Mouse (Mus musculus) heart, postnatal 36 days (tissue): ENCODE measurements at regions not wholly inside any gene's neighbourhood (a gene's known extent, or its start where the extent isn't known, plus 50 kb on each side); places are given as distances from the start of the nearest gene placed in this dataset.

ENCODE experiments used
- DNase-seq, 2 experiments: peaks; one replicate each; pipeline ENCODE4 v3.0.0; 2021 to 2022
- intact Hi-C: fragments of 180-260 bp; cut with DNase I; formaldehyde crosslinking; loops from one replicate; pipeline ENCODE4 v1.15.1; 2025

DNA sequence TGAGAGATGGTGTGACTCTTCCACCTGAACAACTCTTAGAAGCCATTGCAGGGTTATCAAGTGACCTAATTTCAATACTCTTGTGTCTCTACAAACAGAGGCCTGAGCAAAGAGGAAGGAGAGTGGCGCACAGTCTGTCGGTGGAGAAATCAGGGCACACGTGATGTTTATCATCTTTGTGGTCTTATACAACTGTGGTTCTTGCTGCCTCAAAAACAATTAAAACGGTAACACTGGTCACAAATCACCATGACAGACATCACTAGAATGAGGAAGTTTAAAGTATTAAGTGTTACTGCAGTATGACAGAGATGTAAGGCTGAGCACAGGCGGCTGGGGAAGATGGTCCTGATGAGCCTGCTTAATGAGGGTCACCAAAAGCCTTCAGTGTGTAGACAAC lies 73.6 kb downstream of the Sdc1 start:
- DNase-seq = no peak
- intact Hi-C loops = no loop called here

DNA sequence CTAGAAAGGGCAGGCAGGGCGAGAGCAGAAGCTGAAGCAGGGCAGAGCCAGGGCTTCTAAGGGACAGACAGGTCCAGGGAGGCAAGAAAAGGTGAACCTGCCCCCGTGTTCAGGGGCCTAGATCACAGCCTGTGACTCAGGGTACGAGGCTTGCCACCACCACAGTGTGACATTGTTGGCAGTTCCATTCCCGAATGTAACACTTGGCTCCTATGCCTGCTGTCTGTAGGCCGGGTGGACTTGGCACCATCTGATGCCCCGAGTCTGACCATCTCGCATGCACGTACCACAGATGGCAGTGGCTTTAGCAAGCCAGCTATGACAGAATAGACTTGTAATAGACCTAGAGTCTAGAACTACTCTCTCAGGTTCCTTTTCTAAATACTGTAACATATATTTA lies 74.3 kb downstream of the Sdc1 start:
- DNase-seq = no peak
- intact Hi-C loops = no loop called here

GRCm38 (mm10) chr12:8846425-8847226 lies 74.8 kb upstream of the Laptm4a start:
- intact Hi-C loops = no loop called here
- no peak for DNase-seq

GRCm38 (mm10) chr12:8847227-8847857 lies 74.1 kb upstream of the Laptm4a start:
- intact Hi-C loops = no loop called here
- no peak for DNase-seq

DNA sequence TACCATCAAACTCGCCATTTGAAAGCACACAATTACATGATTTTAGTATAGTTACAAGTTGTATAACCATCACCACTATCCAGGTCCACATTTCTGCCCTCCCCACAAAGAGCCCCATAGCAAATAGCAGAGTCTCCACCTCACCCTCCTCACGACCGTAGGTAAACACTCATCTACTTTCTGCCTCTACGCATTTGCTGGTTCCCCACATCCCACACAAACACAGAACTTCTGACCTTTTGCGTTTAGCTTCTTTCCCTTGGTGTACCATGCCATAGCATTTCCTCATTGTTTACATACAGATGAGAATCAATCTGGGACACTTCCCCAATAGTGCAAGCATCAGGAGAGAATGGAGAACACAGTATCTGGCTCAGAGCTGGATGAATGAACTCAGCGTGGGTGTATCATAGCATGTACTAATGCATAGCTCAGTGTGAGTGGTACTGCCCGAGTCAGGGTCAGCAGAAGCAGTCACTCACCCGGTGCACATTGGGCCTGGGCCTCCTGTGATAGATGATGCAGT lies 73.5 kb upstream of the Laptm4a start:
- intact Hi-C loops = no loop called here
- no peak for DNase-seq

GRCm38 (mm10) chr12:8853858-8854257 lies 67.6 kb upstream of the Laptm4a start:
- intact Hi-C loops = loop anchor here (5.0 kb wide), 1 partner anchor 52 kb away; no protein-coding TSS in a partner anchor
- no peak for DNase-seq

DNA sequence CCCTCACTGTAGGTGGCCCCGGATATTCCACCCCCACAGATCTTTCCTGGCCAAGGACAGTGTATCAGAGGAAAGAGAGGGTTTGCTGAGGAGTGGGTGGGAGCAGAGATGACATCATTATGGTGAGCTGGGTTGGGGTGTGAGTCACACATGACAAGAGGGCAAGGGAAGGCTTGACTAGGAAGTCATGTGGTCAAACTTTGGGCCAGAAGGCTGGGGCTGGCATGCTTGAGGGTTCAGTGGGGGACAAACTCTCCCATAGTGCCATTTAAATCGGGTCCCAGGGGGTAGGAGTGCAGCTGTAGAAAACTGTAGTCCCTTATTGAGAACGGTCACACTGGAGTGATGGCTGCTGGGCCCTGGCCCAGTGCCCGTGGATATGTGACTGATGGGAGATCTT lies 67.1 kb upstream of the Laptm4a start:
- intact Hi-C loops = loop anchor here (5.0 kb wide), 1 partner anchor 52 kb away; no protein-coding TSS in a partner anchor
- no peak for DNase-seq

DNA sequence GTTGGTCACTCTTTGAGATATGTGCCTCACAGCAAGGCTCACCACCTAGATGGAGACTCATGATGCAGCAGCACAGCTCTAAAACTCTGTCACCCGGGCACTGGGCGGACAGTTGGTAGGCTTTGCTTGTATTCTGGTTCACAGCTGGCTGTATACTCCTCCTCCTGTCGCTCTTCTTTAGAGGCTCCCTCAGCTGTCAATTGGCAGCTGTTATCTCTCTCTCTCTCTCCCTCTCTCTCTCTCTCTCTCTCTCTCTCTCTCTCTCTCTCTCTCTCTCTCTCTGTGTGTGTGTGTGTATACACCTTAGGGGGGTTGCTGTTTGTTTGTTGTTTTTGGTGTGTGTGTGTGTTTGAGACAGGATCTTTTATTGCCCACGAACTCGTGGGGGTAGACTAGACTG lies 66.3 kb upstream of the Laptm4a start:
- intact Hi-C loops = loop anchor here (5.0 kb wide), 1 partner anchor 83 kb away; the partner anchor contains the start of gene Sdc1
- DNase-seq = no peak

- DNase-seq = no peak
- intact Hi-C loops = loop anchor here (5.0 kb wide), 1 partner anchor 84 kb away; the partner anchor contains the start of gene Sdc1
Measured at GRCm38 (mm10) chr12:8856051-8856543, 65.4 kb upstream of the Laptm4a start.

DNA sequence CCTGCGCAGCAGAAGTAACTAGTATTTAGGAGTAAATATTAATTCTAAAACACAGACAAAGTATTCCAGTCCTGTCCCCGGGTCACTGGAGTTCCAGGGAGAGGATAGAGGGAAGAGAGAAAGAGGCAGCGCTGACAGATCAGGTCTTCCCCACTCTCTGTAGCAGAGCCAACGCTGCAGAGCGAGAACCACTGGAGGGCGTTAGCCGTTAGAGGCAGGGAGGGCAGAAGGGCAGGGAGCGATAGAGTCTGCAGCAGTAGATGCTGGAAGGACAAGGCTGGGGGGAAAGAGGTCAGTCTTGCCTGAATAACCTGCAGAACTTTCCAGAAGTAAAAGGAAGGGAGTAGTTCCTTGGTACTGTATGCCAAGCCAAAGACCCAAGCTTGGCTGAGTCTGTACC lies 64.2 kb upstream of the Laptm4a start:
- intact Hi-C loops = loop anchor here (5.0 kb wide), 1 partner anchor 85 kb away; the partner anchor contains the start of gene Sdc1
- no peak for DNase-seq

GRCm38 (mm10) chr12:8858748-8859147 lies 62.7 kb upstream of the Laptm4a start:
- intact Hi-C loops = loop anchor here (2.0 to 5.0 kb wide), 2 partner anchors 22 to 86 kb away; partner anchors contain the start of gene Sdc1
- peak; percentile 15 to 35 for DNase-seq

GRCm38 (mm10) chr12:8859588-8859987 lies 61.9 kb upstream of the Laptm4a start:
- DNase-seq = no peak
- intact Hi-C loops = loop anchor here (2.0 to 5.0 kb wide), 2 partner anchors 21 to 87 kb away; partner anchors contain the start of gene Sdc1

DNA sequence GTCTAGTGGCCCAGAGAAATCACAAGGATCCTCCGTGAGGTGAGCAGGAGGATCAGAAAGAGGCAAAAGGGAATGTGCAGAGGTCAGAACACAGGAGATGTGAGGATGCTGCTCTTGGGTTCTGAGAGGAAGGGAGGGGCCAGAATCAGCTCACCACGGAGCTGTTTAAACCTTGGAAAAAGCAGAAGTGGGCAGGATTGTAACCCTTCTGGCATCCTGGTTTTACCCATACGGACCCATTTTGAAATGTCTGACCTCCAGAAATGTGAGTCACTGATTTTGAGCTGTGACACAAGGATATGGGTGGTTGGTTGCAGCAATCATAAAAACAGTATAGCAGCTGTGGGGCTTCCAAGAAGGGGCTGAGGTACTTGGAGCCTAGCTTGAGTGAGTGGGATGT lies 56.6 kb upstream of the Laptm4a start:
- intact Hi-C loops = no loop called here
- no peak for DNase-seq

DNA sequence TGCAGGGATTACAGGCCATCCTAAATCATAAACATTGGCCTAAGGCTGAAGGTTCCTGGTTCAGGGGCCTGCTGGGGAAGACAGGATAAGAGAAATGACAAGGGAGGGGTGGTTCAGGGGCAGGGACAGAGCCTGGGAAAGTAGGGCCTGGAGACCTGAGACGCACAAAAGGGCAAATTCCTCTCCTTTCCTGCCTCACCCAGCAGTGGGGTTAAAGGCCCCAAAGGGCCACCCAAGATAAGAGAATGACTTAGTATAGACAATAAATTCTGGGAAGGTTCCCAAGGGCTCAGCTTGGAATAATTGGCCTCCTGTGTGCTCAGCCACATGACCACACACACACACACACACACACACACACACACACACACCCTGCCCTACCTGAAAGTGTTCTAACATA lies 56.2 kb upstream of the Laptm4a start:
- intact Hi-C loops = no loop called here
- DNase-seq = no peak

DNA sequence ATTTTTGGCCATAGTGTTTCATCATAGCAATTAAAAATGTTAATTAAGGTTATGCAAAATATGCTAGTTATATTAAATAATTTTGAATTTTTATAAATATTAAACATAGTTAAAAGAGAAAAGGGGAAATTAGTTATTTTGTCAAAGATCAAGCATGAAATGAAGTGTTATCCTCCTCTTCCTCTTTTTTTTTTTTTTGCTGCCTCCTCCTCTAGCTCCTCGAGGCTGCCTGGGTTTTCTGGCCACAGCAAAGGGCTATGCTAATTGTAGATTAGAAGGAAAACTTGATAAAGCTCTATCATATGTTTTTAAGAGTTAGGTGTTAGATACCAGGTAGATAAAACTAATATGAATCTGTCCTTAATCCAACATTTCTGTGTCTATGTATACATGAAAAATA lies 54.4 kb upstream of the Laptm4a start:
- intact Hi-C loops = no loop called here
- no peak for DNase-seq

GRCm38 (mm10) chr12:8868690-8869089 lies 52.8 kb upstream of the Laptm4a start:
- no peak for DNase-seq
- intact Hi-C loops = no loop called here

DNA sequence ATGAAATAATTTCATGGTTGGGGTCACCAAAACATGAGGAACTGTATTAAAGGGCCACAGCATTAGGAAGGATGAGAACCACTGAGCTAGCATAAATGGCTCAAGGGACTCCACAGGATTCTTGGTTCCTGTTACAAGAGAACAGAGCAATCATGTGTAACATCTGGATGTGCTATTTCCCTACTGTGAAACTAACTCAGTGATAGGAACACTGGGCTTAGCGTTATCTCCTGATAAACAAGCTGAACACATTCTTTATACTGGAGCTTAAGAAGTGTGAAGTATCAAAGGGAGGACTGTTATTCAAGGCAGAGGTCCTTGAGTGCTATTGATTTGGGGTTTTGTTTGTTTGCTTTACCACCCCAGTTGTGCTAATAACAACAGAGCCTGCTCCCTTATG lies 52.3 kb upstream of the Laptm4a start:
- intact Hi-C loops = no loop called here
- no peak for DNase-seq
